Mouse (Mus musculus) retina, postnatal 1 day (tissue): Measurements from ENCODE around the gene Chd6.

ENCODE experiments used
- DNase-seq: peaks from one replicate; pipeline ENCODE4 v3.0.0-alpha.2; 2012

The Chd6 gene

GRCm38 (mm10) chr2:160921285-160921684 lies 187.6 kb downstream of the Chd6 start:
- no peak for DNase-seq

- no peak for DNase-seq
Measured at GRCm38 (mm10) chr2:160918930-160919215, 190.0 kb downstream of the Chd6 start.

- no peak for DNase-seq
Measured at GRCm38 (mm10) chr2:160918154-160918929, 190.5 kb downstream of the Chd6 start.

- no peak for DNase-seq
Measured at GRCm38 (mm10) chr2:160917313-160917712, 191.6 kb downstream of the Chd6 start.

GRCm38 (mm10) chr2:160916714-160917113 lies 192.2 kb downstream of the Chd6 start:
- DNase-seq = no peak

DNA sequence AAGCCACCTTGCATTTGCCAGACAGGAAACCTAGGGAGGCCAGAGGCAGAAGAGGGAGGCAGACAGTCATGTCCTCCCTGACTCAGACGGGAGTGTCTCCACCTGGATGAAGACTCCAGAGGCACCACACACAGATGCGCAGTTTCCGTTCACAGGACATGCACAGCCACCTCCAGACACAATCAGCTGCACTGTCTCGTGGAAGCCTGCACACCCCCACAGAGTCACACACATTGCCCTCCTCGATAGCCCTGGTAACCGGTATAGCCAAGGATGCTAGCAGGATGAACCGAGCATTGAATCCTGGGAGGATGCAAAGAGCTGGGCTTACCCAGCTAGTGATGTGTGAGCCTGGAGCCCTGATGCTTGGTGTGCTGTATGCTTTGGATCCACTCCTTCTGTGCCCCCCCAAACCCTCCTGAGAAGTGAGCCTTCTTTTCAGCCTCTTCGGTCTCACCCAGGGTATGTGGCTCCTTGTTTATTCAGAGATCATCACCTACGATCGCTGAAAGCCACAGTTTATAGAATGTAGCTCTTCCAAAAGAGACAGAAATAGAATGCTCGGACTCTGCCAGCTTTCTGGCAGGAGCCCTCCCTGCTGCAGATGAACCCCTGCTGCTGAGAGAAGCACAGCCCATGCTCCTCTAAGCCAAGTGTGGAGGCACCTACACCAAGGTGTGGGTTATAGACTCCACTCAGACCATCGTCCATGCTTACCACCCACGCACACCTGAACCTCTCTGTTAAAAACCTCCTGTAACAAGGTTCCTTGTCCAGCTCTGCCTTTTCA lies 192.9 kb downstream of the Chd6 start:
- DNase-seq = no peak

DNA sequence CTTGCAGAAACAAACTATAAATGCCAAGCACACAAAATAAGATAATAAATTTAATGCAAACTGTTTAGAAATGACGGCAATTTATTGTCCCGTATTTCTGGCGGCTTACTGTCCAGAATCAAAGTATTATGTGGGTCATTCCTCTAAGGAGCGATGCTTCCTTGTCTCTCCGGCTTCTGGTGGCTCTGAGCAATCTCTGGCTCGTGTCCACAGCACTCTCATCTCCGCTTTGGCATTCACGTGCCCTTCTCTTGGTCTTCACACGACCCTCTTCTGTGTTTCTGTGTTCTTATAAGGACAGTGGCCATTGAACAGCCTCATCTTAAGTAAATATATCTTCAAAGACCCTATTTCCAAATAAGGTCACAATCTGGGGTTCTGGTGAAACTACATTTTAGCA lies 194.2 kb downstream of the Chd6 start:
- DNase-seq = no peak

GRCm38 (mm10) chr2:160912231-160912671 lies 196.6 kb downstream of the Chd6 start, which contains the start of gene Emilin3:
Gene Emilin3 (minus strand): TSS chr2:160912328.
- peak; percentile 67 for DNase-seq

DNA sequence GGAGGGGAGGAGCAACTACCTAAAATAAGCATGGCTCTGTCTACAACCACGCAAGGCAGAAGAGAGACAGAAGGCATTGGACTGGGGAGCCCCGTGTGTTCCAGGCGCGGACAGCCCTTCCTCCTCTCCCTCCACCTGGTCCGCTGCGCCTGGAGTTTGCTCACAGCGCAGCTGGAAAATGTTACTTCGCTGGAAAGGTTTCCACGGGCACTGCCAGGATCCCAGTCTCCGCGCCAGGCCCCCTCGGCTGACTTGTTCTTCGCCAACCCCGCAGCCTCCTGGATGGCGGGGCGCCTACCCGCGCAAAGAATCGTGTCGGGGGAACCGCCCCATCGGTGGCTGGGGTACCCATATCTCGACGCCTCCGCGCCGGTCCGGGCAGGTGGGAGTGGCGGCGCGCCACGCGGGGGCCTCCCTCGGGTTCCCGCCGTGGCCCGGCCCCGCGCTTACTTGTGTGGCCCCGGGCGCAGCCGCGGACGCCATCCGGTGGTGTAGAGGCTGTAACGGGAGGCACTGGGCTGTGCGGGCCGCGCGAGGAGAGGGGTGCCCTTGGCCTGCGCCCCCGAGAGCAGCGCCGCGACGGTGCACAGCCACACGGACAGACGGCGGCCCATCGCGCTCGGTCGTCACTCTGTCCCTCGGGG lies 197.2 kb downstream of the Chd6 start:
- DNase-seq = peak; percentile 41

GRCm38 (mm10) chr2:160910633-160911032 lies 198.2 kb downstream of the Chd6 start:
- no peak for DNase-seq

GRCm38 (mm10) chr2:160908607-160909006 lies 200.3 kb downstream of the Chd6 start:
- no peak for DNase-seq

GRCm38 (mm10) chr2:160906101-160906500 lies 202.8 kb downstream of the Chd6 start:
- DNase-seq = peak; percentile 48

DNA sequence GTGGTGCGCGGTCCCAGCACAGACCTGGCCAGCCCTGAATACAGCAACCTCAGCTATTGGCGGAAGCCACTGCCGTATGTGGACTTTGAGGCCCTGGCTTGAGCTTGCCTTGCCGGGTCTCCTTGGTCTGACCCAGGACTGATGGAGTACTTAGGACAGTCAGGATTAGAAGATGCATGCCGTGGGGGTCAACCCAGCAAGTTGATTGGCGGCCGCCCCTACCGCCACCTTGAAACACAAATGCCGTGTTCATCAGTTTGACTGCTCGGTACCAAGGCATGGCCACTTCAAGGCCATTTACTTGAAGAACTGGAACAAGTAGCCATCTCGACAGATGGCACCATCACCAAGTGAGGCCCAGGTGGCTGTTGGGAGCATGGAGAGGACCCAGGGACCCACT lies 203.6 kb downstream of the Chd6 start:
- DNase-seq = no peak

DNA sequence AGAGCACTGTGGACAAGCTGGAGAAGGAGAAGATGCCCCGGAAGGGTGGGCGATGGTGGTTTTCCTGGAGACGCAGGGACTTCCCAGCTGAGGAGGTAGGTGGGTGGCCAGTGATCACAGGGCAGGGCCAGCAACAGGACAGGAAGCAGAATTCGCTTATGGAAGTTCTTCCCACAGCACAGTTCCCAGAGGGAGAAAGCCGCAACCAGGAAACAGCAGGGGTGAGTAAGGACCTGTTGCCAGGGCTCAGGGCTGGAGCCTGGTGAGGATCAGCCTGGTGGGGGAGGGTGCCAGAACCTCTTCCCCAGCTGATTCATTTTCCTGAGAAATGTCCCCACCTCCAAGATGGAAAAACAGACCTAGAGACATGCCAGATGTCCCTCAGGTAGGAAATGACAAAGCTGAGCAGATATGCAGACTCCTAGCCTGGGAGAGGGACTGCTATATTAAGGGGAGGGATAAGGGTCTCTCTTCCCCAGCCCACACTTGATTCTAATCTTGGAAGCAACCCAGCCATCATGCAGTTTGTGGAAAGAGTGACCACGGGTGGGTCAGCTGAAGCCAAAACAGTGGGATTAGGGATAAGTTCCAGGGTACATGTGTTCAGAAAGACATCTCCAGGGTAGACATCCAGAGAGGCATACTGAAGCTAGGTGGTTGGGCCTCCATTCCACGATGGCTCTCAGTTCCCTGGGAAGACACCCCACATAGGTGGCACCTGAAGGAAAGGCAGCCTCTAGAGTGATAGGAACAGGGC lies 207.0 kb downstream of the Chd6 start:
- DNase-seq = no peak
